Mouse (Mus musculus) heart, adult 2 months (tissue): Measurements from ENCODE around the gene Kalrn. TPM values are rescaled to one million over a fixed set of nuclear protein-coding genes. Genes with fewer than 3 reads are reported as not detected.

Source experiments
- DNase-seq, 2 experiments: peaks; one replicate each; pipeline ENCODE4 v3.0.0; 2021
- H3K27ac ChIP-seq: fragments of 200-600 bp; 2 replicates; pipeline ENCODE4 v1.8.1; 2022
- H3K27me3 ChIP-seq: fragments of 200-500 bp; 2 replicates; pipeline ENCODE4 v1.6.1; 2012; ENCODE audit warnings: mild to moderate bottlenecking, low read length, inconsistent platforms, mixed read lengths; ENCODE audit not compliant: control insufficient read depth, insufficient read depth
- H3K36me3 ChIP-seq: fragments of 200-500 bp; 2 replicates; pipeline ENCODE4 v1.6.1; 2012; ENCODE audit warnings: low read length, inconsistent platforms; ENCODE audit not compliant: control insufficient read depth, insufficient read depth
- H3K4me1 ChIP-seq: fragments of 200-500 bp; 2 replicates; pipeline ENCODE4 v1.6.1; 2011; ENCODE audit warnings: low read length; ENCODE audit not compliant: control insufficient read depth, insufficient read depth
- H3K4me3 ChIP-seq: fragments of 200-600 bp; 2 replicates; pipeline ENCODE4 v1.8.1; 2022
- H3K79me2 ChIP-seq: fragments of 200-500 bp; replicated peaks from 2 replicates; pipeline ENCODE4 v1.6.1; 2012; ENCODE audit warnings: mild to moderate bottlenecking, inconsistent platforms, low read length, moderate library complexity, mixed read lengths; ENCODE audit not compliant: control insufficient read depth, insufficient read depth
- H3K9ac ChIP-seq: fragments of 200-500 bp; 2 replicates; pipeline ENCODE4 v1.6.1; 2012; ENCODE audit warnings: low read depth, mild to moderate bottlenecking, control low read depth, inconsistent platforms, low read length, mixed read lengths
- CTCF ChIP-seq: fragments of 200-600 bp; IDR thresholded peaks from 2 replicates; pipeline ENCODE4 v1.8.1; 2022; ENCODE audit warnings: antibody characterized with exemption, mild to moderate bottlenecking, moderate library complexity
- EP300 ChIP-seq: fragments of 200-500 bp; IDR thresholded peaks from 2 replicates; pipeline ENCODE4 v1.6.1; 2011; ENCODE audit warnings: low read depth, low read length, control low read depth; ENCODE audit not compliant: insufficient read depth
- POLR2A ChIP-seq: fragments of 200-500 bp; IDR thresholded peaks from 2 replicates; pipeline ENCODE4 v1.6.1; 2011; ENCODE audit warnings: mild to moderate bottlenecking, low read depth, low read length, control low read depth; ENCODE audit not compliant: insufficient read depth
- WGBS: fragments of 180-500 bp; shearing (Covaris S2); methylation state at CpG from one replicate; pipeline ENCODE4 v1.1.7; 2018; 5-methylcytosine and 5-hydroxymethylcytosine counted together
- intact Hi-C: fragments of 180-260 bp; cut with DNase I; formaldehyde crosslinking; loops from one replicate; pipeline ENCODE4 v1.15.1; 2025
- polyA plus RNA-seq: library from polyadenylated mRNA; depleted of rRNA; stranded (reverse); fragments of >200 nt; gene quantifications from 2 replicates; pipeline ENCODE4 v1.2.3, GENCODE M21; 2012
- total RNA-seq, 2 experiments: library from RNA; stranded (reverse); gene quantifications; 2 replicates each; pipeline ENCODE4 v1.2.3; 2021

Kalrn gene
- total and polyA plus RNA-seq, 3 experiments: 8.2 to 31.8 (median 26.1) TPM

DNA sequence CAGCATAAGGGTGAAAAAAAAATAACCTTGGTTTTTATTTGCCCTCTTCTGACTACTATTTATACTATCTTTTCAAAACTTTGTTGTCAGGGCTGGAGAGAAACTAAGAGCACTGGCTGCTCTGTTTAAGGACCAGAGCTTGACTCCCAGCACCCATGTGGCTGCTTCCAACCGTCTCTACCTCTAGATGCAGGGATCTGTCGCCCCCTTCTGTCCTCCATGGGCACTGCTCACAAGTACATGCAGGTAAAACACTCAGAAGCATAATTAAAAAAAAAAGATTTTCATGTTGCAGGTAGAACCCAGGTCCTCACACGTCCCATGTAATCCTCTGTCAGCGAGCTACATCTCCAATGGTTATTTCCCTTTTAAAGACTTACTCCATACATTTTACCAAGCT, 499.4 kb downstream of the Kalrn start:
- Histone ChIP-seq H3K79me2 (peaks cover 2% of the 10 kb centered on the region; the same call in 1 of the 2 replicates), H3K36me3 (no peaks in the 10 kb centered on the region), H3K4me1 (peaks cover 2% of the 10 kb centered on the region), H3K27ac (no peak overlapping the region), H3K27me3 (no peaks in the 10 kb centered on the region), H3K9ac (no peak overlapping the region), H3K4me3 (no peak overlapping the region)
- TF ChIP-seq CTCF: peak; percentile 39
- TF ChIP-seq EP300: no peak
- no peak for TF ChIP-seq POLR2A
- DNase-seq: no peak
- WGBS: 96% methylated on average over 4 of the region's 4 CpGs
- intact Hi-C loops: no loop called here

DNA sequence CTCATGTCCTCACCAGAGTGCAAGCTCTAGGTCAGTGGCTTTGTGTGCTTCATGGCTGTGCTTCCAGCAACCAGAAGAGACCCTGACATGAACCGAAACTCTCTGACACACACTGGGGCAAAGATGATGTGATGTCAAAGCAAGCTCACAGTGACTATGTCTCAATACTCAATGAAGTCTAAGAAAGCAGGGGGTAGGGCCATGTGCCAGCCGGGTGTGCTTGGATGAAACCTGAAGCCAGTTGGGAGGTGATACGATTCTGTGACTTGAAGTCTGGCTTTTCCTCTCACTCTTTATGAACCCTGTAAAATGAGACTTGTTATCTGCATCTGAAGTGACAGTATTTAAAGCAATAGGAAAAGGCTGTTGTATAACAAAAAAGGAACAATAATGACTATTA, 501.2 kb downstream of the Kalrn start:
- Histone ChIP-seq H3K4me1 (peaks cover 5% of the 10 kb centered on the region), H3K36me3 (no peaks in the 10 kb centered on the region), H3K79me2 (peaks cover 2% of the 10 kb centered on the region; the same call in 1 of the 2 replicates), H3K27me3 (no peaks in the 10 kb centered on the region), H3K9ac (no peak overlapping the region), H3K4me3 (no peak overlapping the region), H3K27ac (no peak overlapping the region)
- 66% methylated on average over 3 of the region's 3 CpGs for WGBS
- intact Hi-C loops: no loop called here
- TF ChIP-seq EP300 (no peak), CTCF (no peak), POLR2A (no peak)
- no peak for DNase-seq

DNA sequence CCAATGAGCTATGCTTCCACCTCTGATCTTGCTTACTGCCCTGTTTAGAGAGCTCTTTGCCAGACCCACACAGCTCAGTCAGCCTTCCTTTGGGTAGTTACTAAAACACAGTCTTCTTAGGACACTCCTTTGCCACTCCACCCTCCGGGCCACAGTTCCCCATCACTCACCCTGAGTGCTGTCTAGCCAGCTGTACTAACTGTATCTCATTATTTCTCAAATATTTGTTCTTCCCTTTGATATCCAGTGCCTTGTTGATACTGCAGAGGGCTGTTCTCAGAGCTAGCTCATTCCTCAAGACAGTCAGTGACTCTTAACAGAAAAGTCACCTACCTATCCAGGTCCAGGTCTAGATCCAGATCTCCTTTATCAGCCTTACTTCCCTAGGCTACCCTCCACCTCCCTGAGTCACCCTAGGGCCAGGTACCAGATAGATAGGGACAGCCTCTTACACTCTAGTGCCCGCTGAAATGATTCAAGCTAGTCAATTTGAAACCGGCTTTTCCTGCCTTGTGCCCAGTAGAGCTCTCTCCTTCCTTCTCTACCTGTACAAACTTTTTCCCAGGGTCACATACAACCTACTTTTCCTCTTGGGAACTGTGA, 502.0 kb downstream of the Kalrn start:
- Histone ChIP-seq H3K27ac (no peak overlapping the region), H3K4me1 (peaks cover 5% of the 10 kb centered on the region), H3K79me2 (peaks cover 2% of the 10 kb centered on the region; the same call in 1 of the 2 replicates), H3K36me3 (0 out of 2 replicates have a peak, but pooled peaks cover 3% of the 10 kb centered on the region), H3K9ac (no peak overlapping the region), H3K4me3 (no peak overlapping the region), H3K27me3 (no peaks in the 10 kb centered on the region)
- TF ChIP-seq CTCF: no peak
- TF ChIP-seq POLR2A: no peak
- TF ChIP-seq EP300: no peak
- intact Hi-C loops: no loop called here
- DNase-seq: no peak
- WGBS: 92% methylated on average over 3 of the region's 3 CpGs

DNA sequence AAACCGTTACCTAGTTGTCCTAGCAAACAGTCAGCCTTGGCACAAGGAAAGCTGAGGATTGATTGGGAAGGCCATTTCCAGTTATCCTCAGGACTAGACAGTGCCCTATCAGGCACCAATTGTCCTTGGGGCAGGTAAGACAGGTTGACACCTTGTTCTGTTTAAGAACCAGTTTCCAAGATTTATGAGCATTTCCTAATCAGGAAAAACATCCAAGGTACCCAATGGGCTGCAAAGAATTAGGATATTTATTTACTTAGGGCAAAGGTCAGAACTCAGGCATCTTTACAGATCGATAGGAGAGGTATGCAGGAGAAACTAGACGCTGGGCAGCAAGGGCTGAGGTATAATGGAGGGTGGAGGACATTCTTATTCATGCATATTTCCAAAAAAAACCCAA, 503.9 kb downstream of the Kalrn start:
- intact Hi-C loops: no loop called here

DNA sequence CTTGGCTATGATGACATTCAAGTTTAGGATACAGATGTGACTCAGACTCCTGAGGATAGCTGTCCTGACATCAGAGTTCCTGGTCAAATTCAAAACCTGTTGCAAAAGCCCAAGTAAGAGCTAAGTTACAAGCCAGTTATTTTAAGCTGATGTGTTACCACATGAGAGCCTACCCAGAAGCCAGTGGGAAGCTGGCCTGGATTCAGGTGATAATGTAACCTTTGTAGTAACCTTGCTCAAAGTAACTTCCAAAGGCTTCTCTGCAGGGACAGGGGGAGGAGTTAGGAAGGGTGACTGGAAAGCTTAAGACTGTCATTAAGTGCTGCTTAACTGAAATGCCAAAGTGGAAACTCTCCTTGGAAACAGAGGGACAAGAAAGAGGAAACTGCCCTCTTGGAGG, 506.4 kb downstream of the Kalrn start:
- no peak overlapping the region for H3K9ac ChIP-seq

More for the DNA sequence above, 503.9 kb downstream of the Kalrn start:
- Histone ChIP-seq H3K9ac (no peak overlapping the region), H3K36me3 (0 out of 2 replicates have a peak, but pooled peaks cover 3% of the 10 kb centered on the region), H3K4me3 (no peak overlapping the region), H3K79me2 (no peaks in the 10 kb centered on the region), H3K4me1 (peaks cover 3% of the 10 kb centered on the region; the same call in 1 of the 2 replicates), H3K27ac (peak overlapping the region; percentile 60), H3K27me3 (no peaks in the 10 kb centered on the region)
- 82% methylated on average over 3 of the region's 3 CpGs for WGBS
- DNase-seq: no peak
- no peak for TF ChIP-seq CTCF
- TF ChIP-seq EP300: no peak

DNA sequence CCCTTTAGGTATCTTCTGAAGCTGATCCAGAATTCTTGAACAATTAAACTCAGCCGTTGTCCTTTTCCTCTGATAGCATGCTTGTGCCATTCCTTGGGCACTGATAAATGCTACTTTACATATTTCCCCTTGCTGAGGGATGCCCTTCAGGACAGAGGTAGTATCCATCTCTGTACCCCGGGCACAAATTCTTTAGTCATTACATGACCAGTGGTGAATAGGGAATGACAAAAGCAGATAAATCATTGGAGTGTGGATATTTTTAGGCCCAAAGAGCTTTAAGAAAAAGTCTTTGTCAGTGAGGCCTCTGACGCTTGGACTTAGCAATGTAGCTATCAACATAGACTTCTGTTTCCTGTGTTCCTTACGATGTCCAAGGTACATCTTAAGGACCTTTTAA, 507.0 kb downstream of the Kalrn start:
- H3K4me3 ChIP-seq: no peak overlapping the region
- H3K4me1 ChIP-seq: peaks cover 4% of the 10 kb centered on the region; the same call in 1 of the 2 replicates
- 0 out of 2 replicates have a peak, but pooled peaks cover 3% of the 10 kb centered on the region for H3K36me3 ChIP-seq
- no peak for TF ChIP-seq POLR2A
- TF ChIP-seq CTCF: no peak
- TF ChIP-seq EP300: no peak
- WGBS: 32% methylated on average over 4 of the region's 4 CpGs
- intact Hi-C loops: loop anchor here (2.0 kb wide), 1 partner anchor 14 kb away; no protein-coding TSS in a partner anchor
- no peaks in the 10 kb centered on the region for H3K79me2 ChIP-seq
- no peak for DNase-seq
- H3K27ac ChIP-seq: peak overlapping the region; percentile 84
- H3K27me3 ChIP-seq: no peaks in the 10 kb centered on the region
- H3K9ac ChIP-seq: no peak overlapping the region

More for the DNA sequence above, 506.4 kb downstream of the Kalrn start:
- Histone ChIP-seq H3K27ac (peak overlapping the region; percentile 84), H3K36me3 (0 out of 2 replicates have a peak, but pooled peaks cover 3% of the 10 kb centered on the region), H3K4me3 (no peak overlapping the region), H3K27me3 (no peaks in the 10 kb centered on the region), H3K79me2 (no peaks in the 10 kb centered on the region), H3K4me1 (peaks cover 3% of the 10 kb centered on the region; the same call in 1 of the 2 replicates)
- intact Hi-C loops: loop anchor here (2.0 kb wide), 1 partner anchor 14 kb away; no protein-coding TSS in a partner anchor
- TF ChIP-seq POLR2A: no peak
- TF ChIP-seq CTCF: no peak
- TF ChIP-seq EP300: no peak
- DNase-seq: peak in 1 of 2 experiments; percentile 67
